29 mouse cellular contexts compared by ENCODE assay signal in genomic region chr10:13451640-13452039, GRCm38 (mm10). TPM values are rescaled to one million over a fixed set of nuclear protein-coding genes. Genes with fewer than 3 reads are reported as not detected.
"Had no signal": no experiment of that assay in that cellular context is flagged by ENCODE, and none has a peak within 500 bp of the region (broad histone marks: within the 10 kb centered on the region; RNA-seq: fewer than 3 reads in every experiment).

No protein-coding gene starts in this region.

- H3K9ac ChIP-seq: limb, embryonic 12.5 days; limb, embryonic 13.5 days; limb, embryonic 15.5 days; liver, embryonic 12.5 days; liver, embryonic 13.5 days; liver, embryonic 14.5 days; liver, embryonic 15.5 days; liver, postnatal 0 days; lung, embryonic 14.5 days; lung, embryonic 15.5 days; midbrain, embryonic 13.5 days; midbrain, embryonic 15.5 days; neural tube, embryonic 12.5 days; neural tube, embryonic 13.5 days had no signal

- H3K4me2 ChIP-seq: limb, embryonic 12.5 days; limb, embryonic 13.5 days; limb, embryonic 15.5 days; liver, embryonic 11.5 days; liver, embryonic 12.5 days; liver, embryonic 13.5 days; liver, embryonic 15.5 days; lung, embryonic 14.5 days; lung, embryonic 15.5 days; midbrain, embryonic 11.5 days; midbrain, embryonic 13.5 days; midbrain, embryonic 15.5 days; neural tube, embryonic 12.5 days; neural tube, embryonic 13.5 days had no signal

- ATAC-seq: liver, embryonic 12.5 days; liver, postnatal 0 days; midbrain, embryonic 13.5 days; midbrain, embryonic 15.5 days; midbrain, embryonic 16.5 days had no signal

- H3K4me1 ChIP-seq: limb, embryonic 10.5 days; limb, embryonic 12.5 days; midbrain, embryonic 13.5 days; midbrain, embryonic 15.5 days; neural tube, embryonic 12.5 days had no signal

- H3K4me3 ChIP-seq: left cerebral cortex, adult 2 months; limb, embryonic 10.5 days; limb, embryonic 12.5 days; limb, embryonic 13.5 days; limb, embryonic 15.5 days; liver, embryonic 12.5 days; liver, embryonic 13.5 days; liver, embryonic 15.5 days; lung, embryonic 15.5 days; megakaryocyte, embryonic 14.5 days; midbrain, embryonic 13.5 days; midbrain, embryonic 15.5 days; myocyte; neural tube, embryonic 12.5 days; neural tube, embryonic 13.5 days had no signal

- H3K36me3 ChIP-seq: limb, embryonic 10.5 days; limb, embryonic 12.5 days; limb, embryonic 13.5 days; limb, embryonic 15.5 days; liver, embryonic 12.5 days; liver, embryonic 13.5 days; liver, embryonic 15.5 days; lung, embryonic 15.5 days; midbrain, embryonic 13.5 days; midbrain, embryonic 15.5 days; neural tube, embryonic 12.5 days; neural tube, embryonic 13.5 days had no signal

- DNase-seq: left cerebral cortex, postnatal 4 days; liver; liver, embryonic 13.5 days; lung, adult 18-20 months; lung, adult 2 months; lung, embryonic 14.5 days; lung, postnatal 14 days; lung, postnatal 36 days; midbrain, embryonic 14.5 days had no signal

- H3K9me3 ChIP-seq: limb, embryonic 10.5 days; limb, embryonic 12.5 days; limb, embryonic 15.5 days; liver, embryonic 12.5 days; liver, embryonic 13.5 days; liver, embryonic 15.5 days; lung, embryonic 15.5 days; midbrain, embryonic 13.5 days; midbrain, embryonic 15.5 days; neural tube, embryonic 12.5 days; neural tube, embryonic 13.5 days had no signal

- H3K27ac ChIP-seq: left cerebral cortex, adult 2 months; limb, embryonic 10.5 days; limb, embryonic 12.5 days; limb, embryonic 13.5 days; limb, embryonic 15.5 days; liver, embryonic 12.5 days; liver, embryonic 13.5 days; liver, embryonic 14.5 days; liver, embryonic 15.5 days; lung, embryonic 15.5 days; macrophage; midbrain, embryonic 13.5 days; midbrain, embryonic 15.5 days; neural tube, embryonic 12.5 days; neural tube, embryonic 13.5 days had no signal

- H3K27me3 ChIP-seq: limb, embryonic 12.5 days; limb, embryonic 13.5 days; limb, embryonic 15.5 days; liver, embryonic 12.5 days; liver, embryonic 13.5 days; liver, embryonic 15.5 days; lung, embryonic 15.5 days; megakaryocyte, embryonic 14.5 days; midbrain, embryonic 13.5 days; midbrain, embryonic 15.5 days; neural tube, embryonic 12.5 days; neural tube, embryonic 13.5 days had no signal

RNA-seq across cellular contexts. Expression of gene Phactr2, which starts 22.6 kb away (rescaled TPM):
- polyA plus RNA-seq: myocyte had no signal
